ENCODE assay signal across 8 mouse cellular contexts in the genomic region with DNA sequence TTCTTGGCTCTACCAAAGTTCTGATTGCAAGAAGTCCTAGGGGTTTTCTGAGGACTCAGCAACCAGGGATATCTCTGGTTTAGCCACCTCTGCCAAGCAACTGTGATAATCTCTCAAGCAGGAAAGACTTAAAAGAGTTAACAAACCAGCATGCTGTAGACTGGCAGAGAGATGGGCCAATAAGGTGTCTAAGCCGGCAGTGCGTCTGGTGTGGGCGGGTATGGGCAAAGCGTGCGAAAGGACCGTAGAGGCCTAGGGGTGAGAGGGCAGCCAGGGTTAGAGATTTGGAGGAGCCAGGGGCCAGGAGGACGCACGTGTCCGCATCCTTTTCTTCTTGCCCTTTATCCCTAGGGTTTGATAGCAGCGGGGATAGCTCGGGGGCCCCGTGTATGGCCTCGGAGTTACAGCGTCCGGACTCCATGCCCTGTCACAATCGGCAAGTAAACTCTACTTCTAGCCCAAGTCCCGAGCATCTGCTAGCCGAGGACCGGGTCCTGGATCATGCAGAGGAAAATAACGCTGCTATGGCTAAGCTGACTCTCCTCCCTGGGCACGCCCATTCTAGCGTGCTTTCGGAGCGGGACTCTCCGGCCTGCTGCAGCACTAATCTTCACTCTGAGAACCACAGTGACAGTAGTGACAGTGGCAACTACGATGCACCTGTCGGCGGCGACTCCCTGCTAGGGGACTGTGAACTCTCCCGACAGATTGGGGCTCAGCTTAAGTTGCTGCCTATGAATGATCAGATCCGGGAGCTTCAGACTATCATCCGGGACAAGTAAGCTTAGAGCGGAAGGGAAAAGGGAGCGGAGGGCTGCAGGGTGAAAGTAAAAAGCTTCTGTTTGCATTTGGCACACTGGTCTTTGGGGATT. TPM values are rescaled to one million over a fixed set of nuclear protein-coding genes. Genes with fewer than 3 reads are reported as not detected.
A peak's percentile ranks its signal among the peaks of the same experiment; 100 is the strongest.
DNase-seq lines count a peak whose midpoint lies in the region; ATAC-seq lines count a peak whose summit lies in the region.

A gene (plus strand): TSS at position 247 of the 872 bp plus-strand sequence.

- H3K9ac ChIP-seq in hindbrain, embryonic 14.5 days = peak within 1 kb of the TSS; percentile 63

- no peaks in the 10 kb centered on the region for H3K36me3 ChIP-seq in hindbrain, embryonic 14.5 days (replicated peaks; ENCODE audit: control insufficient read depth, insufficient read depth)

- no peaks in the 10 kb centered on the region for H3K9me3 ChIP-seq in hindbrain, embryonic 14.5 days (ENCODE audit: control insufficient read depth, low read length)

- peak within 1 kb of the TSS; percentile 51 for H3K4me3 ChIP-seq in hindbrain, embryonic 14.5 days (replicated peaks; ENCODE audit: low read length)

- ATAC-seq in hindbrain, embryonic 14.5 days (ENCODE audit: low FRiP score) = peak; percentile 98

- peak; percentile 81 for DNase-seq in R1 (ENCODE audit: low read depth, low spot score)
- peak; percentile 76 to 83 for DNase-seq in cerebellum, postnatal 25 days
- DNase-seq in frontal cortex, postnatal 25 days (ENCODE audit: low spot score in 2 of 2) = peak; percentile 41 to 66
- DNase-seq in hindbrain, embryonic 14.5 days (ENCODE audit: low spot score) = peak; percentile 77
- peak; percentile 70 for DNase-seq in left cerebral cortex, adult 11 months (ENCODE audit: low spot score)
- peak; percentile 91 for DNase-seq in lung, postnatal 36 days
- DNase-seq in retina, postnatal 1 day = peak; percentile 90
- peak; percentile 77 for DNase-seq in thymus, postnatal 4 days

- H3K27me3 ChIP-seq in hindbrain, embryonic 14.5 days (ENCODE audit: control insufficient read depth, insufficient read depth, low read length) = peaks cover 33% of the 10 kb centered on the region

- H3K4me1 ChIP-seq in hindbrain, embryonic 14.5 days (replicated peaks; ENCODE audit: control insufficient read depth, insufficient read depth, low read length) = 0 out of 2 replicates have a peak, but pooled peaks cover 4% of the 10 kb centered on the region

- 19% methylated on average over 34 of the region's 34 CpGs for WGBS in hindbrain, embryonic 14.5 days

- H3K27ac ChIP-seq in hindbrain, embryonic 14.5 days = peak within 1 kb of the TSS; percentile 63; the same call in 1 of the 2 replicates

- H3K4me2 ChIP-seq in hindbrain, embryonic 14.5 days (replicated peaks) = peak within 1 kb of the TSS; percentile 50

RNA-seq across cellular contexts. Expression of the gene that starts here (rescaled TPM):
- 2.6 and 3.1 TPM in 2 replicates for polyA plus RNA-seq in hindbrain, embryonic 14.5 days (2014; fragmentation: Nextera tagmentation; extraction: Ambion mirVana)

Comparison
In these comparisons a context has a peak if more than half of its experiments do, and no peak if none do; other contexts are left out.
1. Peak in every context shown above with its lines: DNase-seq, ATAC-seq, H3K4me3 ChIP-seq and H3K27ac ChIP-seq.